Mouse (Mus musculus) heart, embryonic 10.5 days (tissue): ENCODE measurements at regions not wholly inside any gene's neighbourhood (a gene's known extent, or its start where the extent isn't known, plus 50 kb on each side); places are given as distances from the start of the nearest gene placed in this dataset.

Experiments used
- DNase-seq: peaks from one replicate; pipeline ENCODE4 v3.0.0-alpha.2; 2017; ENCODE audit warnings: low spot score
- H3K27ac ChIP-seq: fragments of 300-500 bp; sonication (generic); 2 replicates; pipeline ENCODE4 v1.5.1; 2016; ENCODE audit warnings: mild to moderate bottlenecking
- H3K27me3 ChIP-seq: fragments of 300-500 bp; sonication (generic); 2 replicates; pipeline ENCODE4 v1.6.1; 2016; ENCODE audit warnings: mild to moderate bottlenecking; ENCODE audit not compliant: poor library complexity, insufficient read depth, severe bottlenecking
- H3K36me3 ChIP-seq: fragments of 300-500 bp; sonication (generic); 2 replicates; pipeline ENCODE4 v1.6.1; 2016; ENCODE audit warnings: mild to moderate bottlenecking, moderate library complexity
- H3K4me1 ChIP-seq: fragments of 300-500 bp; sonication (generic); 2 replicates; pipeline ENCODE4 v1.6.1; 2016; ENCODE audit warnings: mild to moderate bottlenecking
- H3K4me3 ChIP-seq: fragments of 300-500 bp; sonication (generic); 2 replicates; pipeline ENCODE4 v1.5.1; 2016; ENCODE audit warnings: mild to moderate bottlenecking, moderate library complexity
- H3K9me3 ChIP-seq: fragments of 300-500 bp; sonication (generic); 2 replicates; pipeline ENCODE4 v1.6.1; 2016; ENCODE audit warnings: mild to moderate bottlenecking, moderate library complexity
- WGBS: fragments of 180-500 bp; shearing (Covaris S2); methylation state at CpG from one replicate; pipeline ENCODE4 v1.1.7; 2016; 5-methylcytosine and 5-hydroxymethylcytosine counted together

DNA sequence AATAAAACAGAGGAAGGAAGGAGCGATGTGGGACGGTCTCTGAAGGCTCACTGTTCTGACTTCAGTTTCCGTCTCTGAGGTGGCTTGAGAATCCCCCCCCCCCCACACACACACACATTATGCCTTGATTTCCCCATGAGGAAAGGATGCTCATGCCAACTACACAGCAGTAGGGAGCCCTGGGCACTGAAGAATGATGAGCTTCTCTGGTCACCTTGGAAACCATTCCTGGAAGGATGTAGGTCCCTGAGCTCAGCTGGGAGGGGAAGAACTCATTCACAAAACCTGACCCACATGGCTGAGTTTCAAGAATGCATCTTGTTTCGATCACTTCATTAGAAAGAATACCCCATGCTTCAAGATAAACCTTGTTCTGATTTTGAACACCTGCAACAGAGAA, 422.2 kb downstream of the Cmpk2 start:
- no peak for DNase-seq
- H3K4me1 ChIP-seq, result peaks cover 13% of the 10 kb centered on the region
- no peak overlapping the region for H3K4me3 ChIP-seq
- no peaks in the 10 kb centered on the region for H3K27me3 ChIP-seq
- WGBS, result 72% methylated on average over 4 of the region's 4 CpGs
- no peak overlapping the region for H3K27ac ChIP-seq
- H3K9me3 ChIP-seq, result no peaks in the 10 kb centered on the region
- H3K36me3 ChIP-seq, result no peaks in the 10 kb centered on the region

DNA sequence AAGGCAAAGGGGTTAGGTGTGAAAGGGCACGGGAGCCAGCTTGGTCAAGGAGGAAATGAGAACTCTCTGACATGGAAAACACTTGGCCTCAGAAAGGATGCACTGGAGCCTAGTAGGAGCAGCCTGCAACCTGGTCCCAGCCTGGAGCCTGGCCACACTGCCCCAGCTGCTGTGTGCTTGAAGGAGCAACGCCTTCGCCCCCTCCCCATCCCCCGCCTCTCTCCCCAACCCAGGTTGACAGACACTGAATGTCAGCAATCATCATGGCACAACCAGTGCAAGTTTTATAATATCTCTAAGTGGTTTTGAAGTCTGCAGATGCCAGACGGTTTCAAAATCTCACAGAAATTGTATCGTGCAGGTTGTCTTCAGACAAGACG, 417.6 kb downstream of the Cmpk2 start:
- DNase-seq, result peak; percentile 33
- no peaks in the 10 kb centered on the region for H3K36me3 ChIP-seq
- WGBS, result 70% methylated on average over 7 of the region's 7 CpGs
- no peak overlapping the region for H3K4me3 ChIP-seq
- peaks cover 16% of the 10 kb centered on the region for H3K4me1 ChIP-seq
- no peaks in the 10 kb centered on the region for H3K9me3 ChIP-seq
- H3K27ac ChIP-seq, result no peak overlapping the region
- H3K27me3 ChIP-seq, result no peaks in the 10 kb centered on the region

DNA sequence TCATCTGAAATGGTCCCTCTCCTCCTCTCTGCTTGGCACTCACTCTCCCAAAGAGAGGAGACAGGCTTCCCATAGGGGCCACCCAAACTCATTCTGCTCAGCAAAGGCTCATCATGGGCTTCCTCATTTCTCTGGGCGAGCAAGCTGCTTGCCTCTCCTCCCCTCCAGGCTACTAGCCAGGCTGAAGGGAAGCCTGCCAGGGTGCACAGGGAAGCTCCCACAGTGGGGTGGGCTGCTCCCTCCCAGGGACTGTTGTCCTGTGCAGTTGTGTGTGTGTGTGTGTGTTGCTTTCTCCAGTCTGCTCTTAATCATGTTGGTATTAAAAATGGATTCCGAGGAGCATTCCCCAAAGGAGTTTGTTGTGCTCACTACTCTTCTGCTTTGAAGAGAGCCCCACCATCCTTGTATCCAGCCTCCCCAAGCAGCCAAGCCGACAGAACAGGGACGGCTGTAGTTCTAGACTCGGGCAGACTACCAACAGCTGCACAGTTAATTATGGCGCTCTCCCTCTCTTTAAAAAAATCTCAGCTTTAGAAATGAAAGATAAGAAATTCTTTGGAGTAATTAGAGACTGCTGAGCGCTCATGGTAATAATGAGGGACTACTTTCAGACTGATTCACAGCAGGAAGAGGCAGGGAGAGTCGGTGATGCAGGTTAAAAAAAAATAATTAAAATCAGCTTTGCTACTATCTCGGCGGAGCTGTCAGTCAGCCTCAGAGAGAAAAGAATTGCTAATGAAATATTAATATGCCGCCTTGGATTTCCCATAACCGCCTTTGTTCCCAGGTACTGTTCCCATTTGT, 417.0 kb downstream of the Cmpk2 start:
- Histone ChIP-seq H3K27ac (peak overlapping the region; percentile 42; the same call in 1 of the 2 replicates), H3K36me3 (no peaks in the 10 kb centered on the region), H3K27me3 (no peaks in the 10 kb centered on the region), H3K4me1 (peaks cover 16% of the 10 kb centered on the region), H3K4me3 (no peak overlapping the region), H3K9me3 (no peaks in the 10 kb centered on the region)
- WGBS, result 50% methylated on average over 12 of the region's 12 CpGs
- DNase-seq, result peak; percentile 60

- 82% methylated on average over 3 of the region's 3 CpGs for WGBS
- Histone ChIP-seq H3K4me1 (peaks cover 16% of the 10 kb centered on the region), H3K9me3 (no peaks in the 10 kb centered on the region), H3K36me3 (no peaks in the 10 kb centered on the region), H3K4me3 (no peak overlapping the region), H3K27me3 (no peaks in the 10 kb centered on the region), H3K27ac (no peak overlapping the region)
- DNase-seq, result no peak
Measured at GRCm38 (mm10) chr12:26885083-26885482, 416.1 kb downstream of the Cmpk2 start.

DNA sequence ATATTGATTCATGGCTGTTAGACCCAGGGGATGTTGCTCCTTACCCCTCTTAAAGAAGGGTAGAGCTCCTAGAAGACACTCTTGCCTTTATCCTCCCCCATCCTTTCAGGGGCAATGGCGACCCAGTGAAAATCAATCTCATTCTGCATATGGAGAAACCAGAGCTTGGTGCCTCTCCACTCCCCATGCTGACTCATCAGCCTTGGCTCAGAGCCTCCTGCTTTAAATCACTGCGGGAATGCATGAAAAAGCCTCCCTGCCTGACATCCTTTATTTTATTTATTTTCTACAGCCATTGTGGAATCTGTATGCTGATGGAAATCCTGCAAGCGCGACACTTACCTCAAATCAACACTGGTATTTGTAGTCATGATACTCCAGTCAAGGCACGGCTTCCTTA, 415.2 kb downstream of the Cmpk2 start:
- H3K9me3 ChIP-seq, result no peaks in the 10 kb centered on the region
- 57% methylated on average over 5 of the region's 5 CpGs for WGBS
- no peaks in the 10 kb centered on the region for H3K27me3 ChIP-seq
- no peak overlapping the region for H3K27ac ChIP-seq
- H3K36me3 ChIP-seq, result no peaks in the 10 kb centered on the region
- peaks cover 16% of the 10 kb centered on the region for H3K4me1 ChIP-seq
- DNase-seq, result peak; percentile 38
- no peak overlapping the region for H3K4me3 ChIP-seq

- no peaks in the 10 kb centered on the region for H3K9me3 ChIP-seq
- no peaks in the 10 kb centered on the region for H3K4me1 ChIP-seq
- H3K4me3 ChIP-seq, result no peak overlapping the region
- no peak for DNase-seq
- 64% methylated on average over 2 of the region's 2 CpGs for WGBS
- no peak overlapping the region for H3K27ac ChIP-seq
- no peaks in the 10 kb centered on the region for H3K27me3 ChIP-seq
- no peaks in the 10 kb centered on the region for H3K36me3 ChIP-seq
Measured at GRCm38 (mm10) chr12:26877691-26878121, 408.7 kb downstream of the Cmpk2 start.

- H3K27ac ChIP-seq, result no peak overlapping the region
- no peaks in the 10 kb centered on the region for H3K36me3 ChIP-seq
- H3K27me3 ChIP-seq, result no peaks in the 10 kb centered on the region
- H3K4me3 ChIP-seq, result no peak overlapping the region
- 82% methylated on average over 3 of the region's 3 CpGs for WGBS
- no peak for DNase-seq
- no peaks in the 10 kb centered on the region for H3K9me3 ChIP-seq
- no peaks in the 10 kb centered on the region; the same call in 1 of the 2 replicates for H3K4me1 ChIP-seq
Measured at GRCm38 (mm10) chr12:26877284-26877683, 408.3 kb downstream of the Cmpk2 start.

- no peaks in the 10 kb centered on the region for H3K9me3 ChIP-seq
- no peak overlapping the region for H3K4me3 ChIP-seq
- 50% methylated on average over 3 of the region's 3 CpGs for WGBS
- no peak for DNase-seq
- no peak overlapping the region for H3K27ac ChIP-seq
- no peaks in the 10 kb centered on the region; the same call in 1 of the 2 replicates for H3K4me1 ChIP-seq
- no peaks in the 10 kb centered on the region for H3K36me3 ChIP-seq
- H3K27me3 ChIP-seq, result no peaks in the 10 kb centered on the region
Measured at GRCm38 (mm10) chr12:26872466-26872865, 403.5 kb downstream of the Cmpk2 start.

- peak; percentile 16 for DNase-seq
- WGBS, result 81% methylated on average over 6 of the region's 6 CpGs
- Histone ChIP-seq H3K9me3 (no peaks in the 10 kb centered on the region), H3K4me1 (peaks cover 4% of the 10 kb centered on the region; the same call in 1 of the 2 replicates), H3K27me3 (no peaks in the 10 kb centered on the region), H3K27ac (no peak overlapping the region), H3K4me3 (no peak overlapping the region), H3K36me3 (no peaks in the 10 kb centered on the region)
Measured at GRCm38 (mm10) chr12:26867731-26868130, 398.7 kb downstream of the Cmpk2 start.

GRCm38 (mm10) chr12:26855091-26855516, 386.1 kb downstream of the Cmpk2 start:
- H3K4me3 ChIP-seq, result no peak overlapping the region
- no peaks in the 10 kb centered on the region for H3K27me3 ChIP-seq
- WGBS, result 80% methylated on average over 1 of the region's 1 CpGs
- DNase-seq, result no peak
- no peaks in the 10 kb centered on the region for H3K4me1 ChIP-seq
- H3K9me3 ChIP-seq, result no peaks in the 10 kb centered on the region
- H3K36me3 ChIP-seq, result no peaks in the 10 kb centered on the region
- H3K27ac ChIP-seq, result no peak overlapping the region

GRCm38 (mm10) chr12:26844917-26845316, 375.9 kb downstream of the Cmpk2 start:
- H3K4me1 ChIP-seq, result 0 out of 2 replicates have a peak, but pooled peaks cover 4% of the 10 kb centered on the region
- no peaks in the 10 kb centered on the region for H3K9me3 ChIP-seq
- H3K36me3 ChIP-seq, result no peaks in the 10 kb centered on the region
- H3K27me3 ChIP-seq, result no peaks in the 10 kb centered on the region
- no peak overlapping the region for H3K27ac ChIP-seq
- no peak for DNase-seq
- H3K4me3 ChIP-seq, result no peak overlapping the region
- 85% methylated on average over 12 of the region's 12 CpGs for WGBS

DNA sequence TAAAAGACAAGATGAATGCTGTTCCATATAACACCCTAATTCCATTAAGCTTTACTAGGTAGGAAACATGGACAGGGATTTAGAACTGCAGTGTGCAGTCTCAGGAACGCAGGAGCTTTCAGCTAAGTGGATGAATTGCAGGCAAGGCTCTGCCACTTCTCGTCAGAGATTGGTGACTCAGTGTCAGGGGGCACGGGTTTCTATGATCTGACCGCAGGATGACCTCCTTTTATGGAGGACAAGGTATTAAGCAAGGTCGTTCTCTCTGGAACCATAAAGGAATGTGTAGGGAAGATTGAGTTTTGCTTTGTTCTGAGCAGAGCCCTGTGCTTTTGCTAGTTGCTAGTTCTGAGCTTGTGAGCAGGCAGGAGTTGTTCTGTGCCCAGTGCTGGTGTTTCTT, 373.7 kb downstream of the Cmpk2 start:
- no peak overlapping the region for H3K4me3 ChIP-seq
- peak; percentile 80 for DNase-seq
- H3K9me3 ChIP-seq, result no peaks in the 10 kb centered on the region
- 0 out of 2 replicates have a peak, but pooled peaks cover 4% of the 10 kb centered on the region for H3K4me1 ChIP-seq
- H3K27me3 ChIP-seq, result no peaks in the 10 kb centered on the region
- WGBS, result 14% methylated on average over 5 of the region's 5 CpGs
- peak overlapping the region; percentile 73 for H3K27ac ChIP-seq
- no peaks in the 10 kb centered on the region for H3K36me3 ChIP-seq

- Histone ChIP-seq H3K27me3 (no peaks in the 10 kb centered on the region), H3K4me1 (no peaks in the 10 kb centered on the region), H3K9me3 (no peaks in the 10 kb centered on the region), H3K36me3 (no peaks in the 10 kb centered on the region), H3K27ac (no peak overlapping the region), H3K4me3 (no peak overlapping the region)
- 73% methylated on average over 3 of the region's 3 CpGs for WGBS
- no peak for DNase-seq
Measured at GRCm38 (mm10) chr12:26821257-26821968, 352.4 kb downstream of the Cmpk2 start.
